Mouse (Mus musculus): ENCODE data around the gene Adgrg2.

Gene Adgrg2

GRCm38 (mm10) chrX:160390464-160390956 is at the start of gene Adgrg2:
Gene Adgrg2 (plus strand): TSS chrX:160390690.
- no peak for DNase-seq (ENCODE audit: low read depth, low spot score)

GRCm38 (mm10) chrX:160350995-160351394 is 39.5 kb upstream of the Adgrg2 start:
- DNase-seq (ENCODE audit: low read depth, low spot score) = no peak

- no peak for DNase-seq (ENCODE audit: low read depth, low spot score)
These were observed 38.4 kb upstream of the Adgrg2 start for GRCm38 (mm10) chrX:160351967-160352677.

- DNase-seq (ENCODE audit: low read depth, low spot score) = no peak
These were observed 5.6 kb upstream of the Adgrg2 start for GRCm38 (mm10) chrX:160384748-160385501.

- DNase-seq (ENCODE audit: low read depth, low spot score) = no peak
These were observed 5.1 kb upstream of the Adgrg2 start for GRCm38 (mm10) chrX:160385502-160385772.

GRCm38 (mm10) chrX:160412930-160413453 is 22.5 kb downstream of the Adgrg2 start:
- no peak for DNase-seq (ENCODE audit: low read depth, low spot score)

- no peak for DNase-seq (ENCODE audit: low read depth, low spot score)
These were observed 23.4 kb downstream of the Adgrg2 start for GRCm38 (mm10) chrX:160413881-160414395.

- DNase-seq (ENCODE audit: low read depth, low spot score) = no peak
These were observed 27.9 kb downstream of the Adgrg2 start for GRCm38 (mm10) chrX:160418397-160418796.

- no peak for DNase-seq (ENCODE audit: low read depth, low spot score)
These were observed 33.2 kb downstream of the Adgrg2 start for GRCm38 (mm10) chrX:160423737-160424136.

- DNase-seq (ENCODE audit: low read depth, low spot score) = no peak
These were observed 36.0 kb downstream of the Adgrg2 start for GRCm38 (mm10) chrX:160426486-160426885.

- no peak for DNase-seq (ENCODE audit: low read depth, low spot score)
These were observed 36.4 kb downstream of the Adgrg2 start for GRCm38 (mm10) chrX:160426930-160427329.

GRCm38 (mm10) chrX:160432192-160432591 is 41.7 kb downstream of the Adgrg2 start:
- no peak for DNase-seq (ENCODE audit: low read depth, low spot score)

GRCm38 (mm10) chrX:160441272-160441671 is 50.8 kb downstream of the Adgrg2 start:
- DNase-seq (ENCODE audit: low read depth, low spot score) = no peak

- no peak for DNase-seq (ENCODE audit: low read depth, low spot score)
These were observed 57.9 kb downstream of the Adgrg2 start for GRCm38 (mm10) chrX:160448351-160448750.

GRCm38 (mm10) chrX:160449363-160449762 is 58.9 kb downstream of the Adgrg2 start:
- DNase-seq (ENCODE audit: low read depth, low spot score) = no peak

- no peak for DNase-seq (ENCODE audit: low read depth, low spot score)
These were observed 65.2 kb downstream of the Adgrg2 start for GRCm38 (mm10) chrX:160455686-160456085.

GRCm38 (mm10) chrX:160471257-160471786 is 80.8 kb downstream of the Adgrg2 start:
- no peak for DNase-seq (ENCODE audit: low read depth, low spot score)

- DNase-seq (ENCODE audit: low read depth, low spot score) = no peak
These were observed 99.3 kb downstream of the Adgrg2 start for GRCm38 (mm10) chrX:160489784-160490183.

- DNase-seq (ENCODE audit: low read depth, low spot score) = no peak
These were observed 103.8 kb downstream of the Adgrg2 start for GRCm38 (mm10) chrX:160494333-160494732.

- DNase-seq (ENCODE audit: low read depth, low spot score) = no peak
These were observed 104.4 kb downstream of the Adgrg2 start for GRCm38 (mm10) chrX:160494921-160495320.

GRCm38 (mm10) chrX:160496473-160496872 is 106.0 kb downstream of the Adgrg2 start:
- no peak for DNase-seq (ENCODE audit: low read depth, low spot score)

GRCm38 (mm10) chrX:160501095-160501494 is 110.6 kb downstream of the Adgrg2 start:
- DNase-seq (ENCODE audit: low read depth, low spot score) = no peak

All from brain, embryonic 18.5 days (tissue).